Mouse (Mus musculus): ENCODE data around the gene Irf3. TPM values are rescaled to one million over a fixed set of nuclear protein-coding genes. Genes with fewer than 3 reads are reported as not detected.
A peak's percentile ranks its signal among the peaks of the same experiment; 100 is the strongest.

Irf3 gene
- polyA plus RNA-seq, 1 experiment from 2014 or later, result 83.5 TPM

DNA sequence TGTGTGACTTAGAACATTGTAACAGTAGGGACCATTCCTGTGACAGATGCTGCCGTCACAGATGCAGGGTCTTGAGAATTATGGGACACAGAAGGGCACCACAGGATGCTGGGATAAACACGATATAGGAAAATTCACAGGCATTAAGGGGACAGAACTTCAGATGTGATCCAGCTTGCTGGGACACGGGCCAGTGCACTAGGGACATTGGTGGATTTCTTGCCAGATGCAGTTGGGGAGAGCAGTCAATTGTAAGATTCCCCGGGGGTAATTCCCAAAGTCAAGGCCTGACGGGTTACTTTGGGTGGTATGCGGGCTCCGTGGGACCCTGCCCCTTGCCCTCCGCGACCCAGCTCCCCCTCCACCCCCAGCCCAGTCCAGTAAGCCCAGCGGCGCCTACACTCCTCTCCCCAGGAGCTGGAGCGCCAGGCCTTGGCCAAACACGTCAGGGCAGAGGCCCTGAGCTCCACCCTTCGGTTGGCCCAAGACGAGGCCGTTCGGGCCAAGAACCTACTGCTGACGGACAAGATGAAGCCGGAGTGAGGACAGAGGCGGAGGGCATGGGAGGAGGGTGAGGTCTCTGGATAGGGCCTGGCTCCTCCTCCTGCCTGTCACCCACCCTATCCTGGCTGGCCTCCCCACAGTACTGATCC, 40.1 kb upstream of the Irf3 start:
- Histone ChIP-seq H3K9ac (ENCODE audit: low read length) (no peak overlapping the region), H3K4me2 (ENCODE audit: low read depth, severe bottlenecking) (no peak overlapping the region), H3K4me3 (ENCODE audit: low read depth, low read length) (no peak overlapping the region), H3K27ac (replicated peaks; ENCODE audit: low read depth, low read length) (no peak overlapping the region), H3K36me3 (ENCODE audit: control insufficient read depth, insufficient read depth, low read length) (no peaks in the 10 kb centered on the region; the same call in 1 of the 2 replicates), H3K4me1 (ENCODE audit: control insufficient read depth, insufficient read depth, low read length) (peaks cover 2% of the 10 kb centered on the region; the same call in 1 of the 2 replicates), H3K27me3 (ENCODE audit: control insufficient read depth, insufficient read depth, low read length) (no peaks in the 10 kb centered on the region), H3K9me3 (ENCODE audit: control insufficient read depth, low read length) (no peaks in the 10 kb centered on the region)
- ATAC-seq (ENCODE audit: insufficient number of reproducible peaks, low FRiP score, low TSS enrichment, low read depth), result no peak
- no peak for DNase-seq (ENCODE audit: low spot score)
- WGBS, result 73% methylated on average over 20 of the region's 20 CpGs

DNA sequence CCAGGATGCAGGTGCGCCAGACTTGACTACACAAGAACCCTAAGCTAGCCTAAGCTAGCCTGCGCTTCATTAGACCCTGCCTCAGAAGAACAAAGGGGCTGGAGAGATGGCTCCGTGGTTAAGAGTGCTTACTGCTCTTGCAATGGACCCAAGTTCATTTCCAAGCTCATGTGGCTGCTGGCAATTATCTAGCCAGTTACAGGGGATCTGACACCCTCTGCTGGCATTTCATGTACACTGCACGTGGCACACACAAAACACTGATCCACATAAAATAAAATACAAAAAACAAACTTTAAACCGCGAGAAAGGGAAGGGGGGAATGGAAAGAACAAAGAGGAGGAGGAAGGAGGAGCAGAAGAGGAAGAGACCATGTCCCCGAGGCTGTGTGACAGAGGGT, 39.2 kb upstream of the Irf3 start:
- Histone ChIP-seq H3K9ac (ENCODE audit: low read length) (no peak overlapping the region), H3K9me3 (ENCODE audit: control insufficient read depth, low read length) (no peaks in the 10 kb centered on the region), H3K27ac (replicated peaks; ENCODE audit: low read depth, low read length) (no peak overlapping the region), H3K4me1 (ENCODE audit: control insufficient read depth, insufficient read depth, low read length) (no peaks in the 10 kb centered on the region), H3K4me3 (ENCODE audit: low read depth, low read length) (no peak overlapping the region), H3K27me3 (ENCODE audit: control insufficient read depth, insufficient read depth, low read length) (no peaks in the 10 kb centered on the region), H3K4me2 (ENCODE audit: low read depth, severe bottlenecking) (no peak overlapping the region), H3K36me3 (ENCODE audit: control insufficient read depth, insufficient read depth, low read length) (no peaks in the 10 kb centered on the region; the same call in 1 of the 2 replicates)
- DNase-seq (ENCODE audit: low spot score) (peak; percentile 52), ATAC-seq (ENCODE audit: insufficient number of reproducible peaks, low FRiP score, low TSS enrichment, low read depth) (no peak)
- 58% methylated on average over 7 of the region's 7 CpGs for WGBS

DNA sequence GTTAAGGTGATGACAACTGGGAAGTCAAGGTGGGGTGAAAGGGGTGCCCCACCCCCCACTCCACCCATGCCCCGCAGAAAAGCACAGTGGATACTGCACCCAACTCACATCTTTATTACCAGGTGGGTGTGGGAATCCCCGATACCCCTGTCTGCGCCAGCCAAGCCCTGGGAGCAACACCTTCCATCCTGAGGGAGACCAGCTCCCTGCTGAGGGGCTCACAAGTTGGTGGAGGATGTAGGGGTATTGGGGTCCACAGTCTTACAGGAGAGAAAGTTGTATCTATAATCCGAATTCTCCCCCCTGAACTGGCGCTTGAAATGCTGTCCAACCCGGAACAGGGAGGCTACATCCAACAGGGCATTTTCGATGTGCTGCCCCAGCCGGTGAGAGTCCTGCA, 38.2 kb upstream of the Irf3 start:
- H3K9me3 ChIP-seq (ENCODE audit: control insufficient read depth, low read length), result no peaks in the 10 kb centered on the region
- H3K9ac ChIP-seq (ENCODE audit: low read length), result no peak overlapping the region
- 83% methylated on average over 8 of the region's 8 CpGs for WGBS
- no peak for ATAC-seq (ENCODE audit: insufficient number of reproducible peaks, low FRiP score, low TSS enrichment, low read depth)
- H3K4me1 ChIP-seq (ENCODE audit: control insufficient read depth, insufficient read depth, low read length), result no peaks in the 10 kb centered on the region
- no peak overlapping the region for H3K27ac ChIP-seq (replicated peaks; ENCODE audit: low read depth, low read length)
- no peak overlapping the region for H3K4me2 ChIP-seq (ENCODE audit: low read depth, severe bottlenecking)
- no peaks in the 10 kb centered on the region; the same call in 1 of the 2 replicates for H3K36me3 ChIP-seq (ENCODE audit: control insufficient read depth, insufficient read depth, low read length)
- no peak overlapping the region for H3K4me3 ChIP-seq (ENCODE audit: low read depth, low read length)
- H3K27me3 ChIP-seq (ENCODE audit: control insufficient read depth, insufficient read depth, low read length), result no peaks in the 10 kb centered on the region
- no peak for DNase-seq (ENCODE audit: low spot score)

DNA sequence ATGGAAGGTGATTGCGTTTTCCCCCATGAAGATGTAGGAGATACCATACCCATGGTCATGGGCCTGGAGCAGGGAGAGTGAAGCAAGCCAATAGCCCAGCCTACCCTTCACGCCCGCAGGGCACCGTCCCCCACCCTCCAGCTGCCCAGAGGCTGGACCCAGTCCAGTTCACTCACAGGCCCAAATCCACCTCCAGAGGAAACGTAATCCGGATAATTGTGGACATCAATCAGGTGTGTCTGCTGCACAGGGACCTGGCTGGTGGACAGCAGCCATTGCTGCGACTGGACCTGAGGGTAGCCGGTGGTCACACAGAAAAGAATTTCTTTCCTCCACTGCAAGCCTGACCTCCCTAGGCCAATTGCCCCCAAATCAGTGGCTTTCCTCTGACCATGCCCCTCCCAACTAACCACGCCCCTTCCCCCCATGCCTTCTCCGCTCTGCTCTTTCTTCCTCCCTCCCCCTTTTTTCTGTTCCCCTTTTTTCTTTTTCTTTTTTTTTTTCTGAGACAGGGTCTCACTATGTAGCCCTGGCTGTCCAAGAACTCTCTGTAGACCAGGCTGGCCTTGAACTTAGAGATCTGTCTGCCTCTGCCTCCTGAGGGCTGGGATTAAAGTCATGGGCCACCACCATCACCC, 37.5 kb upstream of the Irf3 start:
- H3K27ac ChIP-seq (replicated peaks; ENCODE audit: low read depth, low read length), result no peak overlapping the region
- DNase-seq (ENCODE audit: low spot score) (no peak), ATAC-seq (ENCODE audit: insufficient number of reproducible peaks, low FRiP score, low TSS enrichment, low read depth) (no peak)
- no peak overlapping the region for H3K4me2 ChIP-seq (ENCODE audit: low read depth, severe bottlenecking)
- H3K4me3 ChIP-seq (ENCODE audit: low read depth, low read length), result no peak overlapping the region
- 84% methylated on average over 10 of the region's 10 CpGs for WGBS
- H3K4me1 ChIP-seq (ENCODE audit: control insufficient read depth, insufficient read depth, low read length), result no peaks in the 10 kb centered on the region
- no peaks in the 10 kb centered on the region for H3K27me3 ChIP-seq (ENCODE audit: control insufficient read depth, insufficient read depth, low read length)
- H3K9ac ChIP-seq (ENCODE audit: low read length), result no peak overlapping the region
- no peaks in the 10 kb centered on the region for H3K9me3 ChIP-seq (ENCODE audit: control insufficient read depth, low read length)
- H3K36me3 ChIP-seq (ENCODE audit: control insufficient read depth, insufficient read depth, low read length), result no peaks in the 10 kb centered on the region; the same call in 1 of the 2 replicates

DNA sequence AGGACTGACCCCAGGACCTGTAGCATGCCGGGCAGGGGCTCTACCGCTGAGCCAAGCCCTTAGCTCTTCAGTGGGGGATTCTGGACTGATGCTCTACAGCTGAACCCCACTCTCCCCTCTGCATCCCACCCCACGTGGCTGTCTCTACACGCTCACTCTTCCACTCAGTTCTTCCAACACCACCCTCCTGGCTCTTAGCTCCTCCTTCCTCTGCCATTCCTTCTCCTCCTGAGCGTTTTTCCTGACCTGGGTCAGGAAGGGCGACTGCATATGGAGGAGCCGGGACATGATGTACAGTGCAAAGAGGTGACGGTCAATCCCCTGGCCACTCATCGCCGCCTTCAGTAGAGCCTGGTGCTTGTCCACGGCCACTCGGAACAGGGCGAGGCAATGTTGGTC, 36.9 kb upstream of the Irf3 start:
- H3K4me1 ChIP-seq (ENCODE audit: control insufficient read depth, insufficient read depth, low read length), result no peaks in the 10 kb centered on the region
- ATAC-seq (ENCODE audit: insufficient number of reproducible peaks, low FRiP score, low TSS enrichment, low read depth) (no peak), DNase-seq (ENCODE audit: low spot score) (no peak)
- no peaks in the 10 kb centered on the region; the same call in 1 of the 2 replicates for H3K36me3 ChIP-seq (ENCODE audit: control insufficient read depth, insufficient read depth, low read length)
- no peak overlapping the region for H3K4me3 ChIP-seq (ENCODE audit: low read depth, low read length)
- WGBS, result 87% methylated on average over 13 of the region's 13 CpGs
- no peak overlapping the region for H3K9ac ChIP-seq (ENCODE audit: low read length)
- no peaks in the 10 kb centered on the region for H3K9me3 ChIP-seq (ENCODE audit: control insufficient read depth, low read length)
- H3K27me3 ChIP-seq (ENCODE audit: control insufficient read depth, insufficient read depth, low read length), result no peaks in the 10 kb centered on the region
- no peak overlapping the region for H3K4me2 ChIP-seq (ENCODE audit: low read depth, severe bottlenecking)
- H3K27ac ChIP-seq (replicated peaks; ENCODE audit: low read depth, low read length), result no peak overlapping the region

DNA sequence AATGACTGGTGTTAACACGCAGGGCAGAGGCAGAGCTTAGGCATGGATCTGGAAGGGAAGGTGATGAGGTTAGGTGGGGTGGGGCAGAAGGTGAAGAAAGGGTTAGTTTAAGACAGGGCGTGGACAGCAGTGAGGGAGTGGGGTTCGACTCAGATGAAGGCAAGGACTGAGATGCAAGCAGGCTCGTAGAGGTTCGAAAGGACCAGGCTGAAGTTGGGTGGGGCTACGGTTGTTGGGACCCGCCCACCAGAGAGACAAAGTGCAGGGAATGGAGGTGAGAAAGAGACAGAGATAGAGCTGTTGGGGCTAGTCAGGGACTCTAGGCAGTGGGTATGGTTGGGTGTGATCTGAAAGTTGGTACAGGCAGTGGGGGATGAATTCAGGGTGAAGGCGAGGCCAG, 35.1 kb upstream of the Irf3 start:
- Histone ChIP-seq H3K9me3 (ENCODE audit: control insufficient read depth, low read length) (no peaks in the 10 kb centered on the region), H3K4me2 (ENCODE audit: low read depth, severe bottlenecking) (no peak overlapping the region), H3K36me3 (ENCODE audit: control insufficient read depth, insufficient read depth, low read length) (no peaks in the 10 kb centered on the region; the same call in 1 of the 2 replicates), H3K27me3 (ENCODE audit: control insufficient read depth, insufficient read depth, low read length) (no peaks in the 10 kb centered on the region), H3K4me1 (ENCODE audit: control insufficient read depth, insufficient read depth, low read length) (no peaks in the 10 kb centered on the region), H3K27ac (replicated peaks; ENCODE audit: low read depth, low read length) (no peak overlapping the region), H3K9ac (ENCODE audit: low read length) (no peak overlapping the region), H3K4me3 (ENCODE audit: low read depth, low read length) (no peak overlapping the region)
- DNase-seq (ENCODE audit: low spot score), result no peak
- no peak for ATAC-seq (ENCODE audit: insufficient number of reproducible peaks, low FRiP score, low TSS enrichment, low read depth)
- WGBS, result 69% methylated on average over 8 of the region's 8 CpGs

DNA sequence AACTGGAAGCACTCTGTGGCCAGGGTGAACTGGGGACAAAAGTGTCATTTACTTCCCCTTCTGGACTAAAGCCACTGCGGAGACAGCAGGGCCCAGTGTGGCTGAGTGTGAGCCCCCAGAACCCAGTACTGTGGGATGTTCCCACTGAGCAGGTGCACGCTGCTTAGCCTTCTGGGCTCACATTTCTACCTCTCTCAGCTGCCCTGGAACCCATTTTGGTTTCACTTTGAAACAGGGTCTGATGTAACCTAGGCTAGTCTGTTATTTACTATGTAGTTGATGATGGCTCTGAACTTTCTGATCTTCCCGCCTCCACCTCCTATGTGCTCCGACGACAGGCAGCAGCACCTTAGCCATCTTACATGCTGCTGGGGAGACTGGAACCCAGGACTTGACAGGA, 34.6 kb upstream of the Irf3 start:
- Histone ChIP-seq H3K27me3 (ENCODE audit: control insufficient read depth, insufficient read depth, low read length) (no peaks in the 10 kb centered on the region), H3K9ac (ENCODE audit: low read length) (no peak overlapping the region), H3K4me2 (ENCODE audit: low read depth, severe bottlenecking) (no peak overlapping the region), H3K27ac (replicated peaks; ENCODE audit: low read depth, low read length) (no peak overlapping the region), H3K4me1 (ENCODE audit: control insufficient read depth, insufficient read depth, low read length) (no peaks in the 10 kb centered on the region), H3K4me3 (ENCODE audit: low read depth, low read length) (no peak overlapping the region), H3K9me3 (ENCODE audit: control insufficient read depth, low read length) (no peaks in the 10 kb centered on the region), H3K36me3 (ENCODE audit: control insufficient read depth, insufficient read depth, low read length) (no peaks in the 10 kb centered on the region; the same call in 1 of the 2 replicates)
- ATAC-seq (ENCODE audit: insufficient number of reproducible peaks, low FRiP score, low TSS enrichment, low read depth) (no peak), DNase-seq (ENCODE audit: low spot score) (no peak)
- 90% methylated on average over 5 of the region's 5 CpGs for WGBS

DNA sequence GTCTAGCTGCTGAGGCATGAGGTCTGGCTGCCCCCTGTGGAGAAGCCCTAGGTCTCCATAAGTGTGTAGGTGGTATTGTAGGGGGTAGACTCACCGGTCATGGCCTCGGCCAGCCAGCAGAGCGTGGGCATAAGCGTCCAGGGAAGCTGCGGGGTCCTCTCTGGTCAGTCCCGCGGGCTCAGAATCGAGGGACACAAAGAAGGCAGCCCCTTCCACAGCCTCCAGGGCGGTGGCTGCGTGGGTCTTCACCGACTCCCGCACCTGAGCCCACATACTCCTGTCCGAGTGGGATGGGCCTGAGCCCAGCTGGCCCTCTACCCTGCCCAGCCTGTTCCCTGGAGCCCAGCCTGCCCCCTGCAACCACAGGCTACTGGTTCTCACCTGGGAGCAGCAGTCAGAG, 32.5 kb upstream of the Irf3 start:
- no peak for DNase-seq (ENCODE audit: low spot score)
- H3K27me3 ChIP-seq (ENCODE audit: control insufficient read depth, insufficient read depth, low read length), result no peaks in the 10 kb centered on the region
- WGBS, result 94% methylated on average over 13 of the region's 13 CpGs
- no peak overlapping the region for H3K9ac ChIP-seq (ENCODE audit: low read length)
- no peaks in the 10 kb centered on the region for H3K4me1 ChIP-seq (ENCODE audit: control insufficient read depth, insufficient read depth, low read length)
- ATAC-seq (ENCODE audit: insufficient number of reproducible peaks, low FRiP score, low TSS enrichment, low read depth), result no peak
- no peak overlapping the region for H3K4me2 ChIP-seq (ENCODE audit: low read depth, severe bottlenecking)
- no peaks in the 10 kb centered on the region; the same call in 1 of the 2 replicates for H3K36me3 ChIP-seq (ENCODE audit: control insufficient read depth, insufficient read depth, low read length)
- no peak overlapping the region for H3K4me3 ChIP-seq (ENCODE audit: low read depth, low read length)
- H3K27ac ChIP-seq (replicated peaks; ENCODE audit: low read depth, low read length), result no peak overlapping the region
- H3K9me3 ChIP-seq (ENCODE audit: control insufficient read depth, low read length), result no peaks in the 10 kb centered on the region

Data from limb, embryonic 11.5 days (tissue).